Comparison of ENCODE assay signal across 7 mouse cellular contexts in genomic region chr8:123628253-123628967, GRCm38 (mm10). TPM values are rescaled to one million over a fixed set of nuclear protein-coding genes. Genes with fewer than 3 reads are reported as not detected.
DNase-seq lines count a peak whose midpoint lies in the region; ATAC-seq and TF ChIP-seq lines count a peak whose summit lies in the region.

No protein-coding gene starts in this region.

- WGBS in heart, embryonic 10.5 days: 5% methylated on average over 8 of the region's 8 CpGs
- 1% methylated on average over 8 of the region's 8 CpGs for WGBS in kidney, adult 2 months
- WGBS in lung, embryonic 15.5 days: 2% methylated on average over 8 of the region's 8 CpGs

- TF ChIP-seq POLR2A in kidney, adult 2 months (IDR thresholded peaks at IDR 0.05; ENCODE audit: low read depth, low read length): no peak

- ATAC-seq in lung, embryonic 15.5 days (ENCODE audit: borderline replicate concordance, extremely low read depth, low FRiP score, low TSS enrichment): no peak
- ATAC-seq in neutrophil, adult 5-6 weeks (ENCODE audit: extremely low read depth, insufficient number of reproducible peaks, low FRiP score, poor library complexity, severe bottlenecking): 0 out of 2 replicates have a peak, but pooled peaks have one; percentile 16

- peak overlapping the region; percentile 51 for H3K4me2 ChIP-seq in lung, embryonic 15.5 days

- no peaks in the 10 kb centered on the region for H3K9me3 ChIP-seq in E14TG2a.4 (ENCODE audit: low read length)
- H3K9me3 ChIP-seq in heart, embryonic 10.5 days: no peaks in the 10 kb centered on the region
- H3K9me3 ChIP-seq in lung, embryonic 15.5 days: no peaks in the 10 kb centered on the region

- H3K4me3 ChIP-seq in E14TG2a.4 (replicated peaks; ENCODE audit: low read length): peak overlapping the region; percentile 73
- peak overlapping the region; percentile 51 for H3K4me3 ChIP-seq in heart, embryonic 10.5 days
- peak overlapping the region; percentile 6; the same call in 1 of the 2 replicates for H3K4me3 ChIP-seq in kidney, adult 2 months (ENCODE audit: insufficient read depth, low read depth, low read length)
- H3K4me3 ChIP-seq in lung, embryonic 15.5 days: peak overlapping the region; percentile 28

- no peak overlapping the region for H3K9ac ChIP-seq in lung, embryonic 15.5 days

- peak; percentile 96 for TF ChIP-seq CTCF in E14TG2a.4 (conservative IDR thresholded peaks at IDR 0.05; ENCODE audit: low read length)
- peak; percentile 87 for TF ChIP-seq CTCF in kidney, adult 2 months (conservative IDR thresholded peaks at IDR 0.05; ENCODE audit: insufficient read depth, insufficient read length, low read depth, low read length)

- peak; percentile 46 for DNase-seq in T-cell, adult 2 months (ENCODE audit: low spot score)
- DNase-seq in embryo, embryonic 10 days (ENCODE audit: low spot score): peak; percentile 79
- no peak for DNase-seq in heart, embryonic 10.5 days (ENCODE audit: low spot score)
- peak; percentile 69 for DNase-seq in kidney, adult 2 months

- peaks cover 20% of the 10 kb centered on the region for H3K4me1 ChIP-seq in E14TG2a.4 (replicated peaks; ENCODE audit: low read depth, low read length)
- peaks cover 16% of the 10 kb centered on the region for H3K4me1 ChIP-seq in heart, embryonic 10.5 days
- H3K4me1 ChIP-seq in kidney, adult 2 months (ENCODE audit: control insufficient read depth, insufficient read depth, low read length): no peaks in the 10 kb centered on the region; the same call in 1 of the 2 replicates
- H3K4me1 ChIP-seq in lung, embryonic 15.5 days: peaks cover 9% of the 10 kb centered on the region

- no peak overlapping the region for H3K27ac ChIP-seq in heart, embryonic 10.5 days
- H3K27ac ChIP-seq in kidney, adult 2 months (ENCODE audit: insufficient read depth, low read depth, low read length): no peak overlapping the region
- H3K27ac ChIP-seq in lung, embryonic 15.5 days: no peak overlapping the region

- H3K36me3 ChIP-seq in E14TG2a.4 (ENCODE audit: insufficient read depth, low read length): no peaks in the 10 kb centered on the region
- no peaks in the 10 kb centered on the region for H3K36me3 ChIP-seq in heart, embryonic 10.5 days
- no peaks in the 10 kb centered on the region for H3K36me3 ChIP-seq in kidney, adult 2 months (ENCODE audit: control insufficient read depth, insufficient read depth, low read length)
- H3K36me3 ChIP-seq in lung, embryonic 15.5 days: no peaks in the 10 kb centered on the region

- H3K27me3 ChIP-seq in E14TG2a.4 (ENCODE audit: insufficient read depth, low read length): peaks cover 46% of the 10 kb centered on the region
- H3K27me3 ChIP-seq in heart, embryonic 10.5 days (ENCODE audit: insufficient read depth, poor library complexity, severe bottlenecking): peaks cover 50% of the 10 kb centered on the region
- H3K27me3 ChIP-seq in kidney, adult 2 months (replicated peaks; ENCODE audit: control insufficient read depth, insufficient read depth, low read length): 0 out of 2 replicates have a peak, but pooled peaks cover 1% of the 10 kb centered on the region
- H3K27me3 ChIP-seq in lung, embryonic 15.5 days: peaks cover 43% of the 10 kb centered on the region

RNA-seq across cellular contexts. Expression of gene Rhou, which starts 25.3 kb away (rescaled TPM):
- 13.0 and 16.7 TPM in 2 replicates for polyA plus RNA-seq in heart, embryonic 10.5 days (2016; fragmentation: Nextera tagmentation; extraction: Ambion mirVana)
- polyA plus RNA-seq in kidney, adult 2 months (2012; rRNA removed): 3.4 and 4.6 TPM in 2 replicates
- polyA plus RNA-seq in lung, embryonic 15.5 days (2015; fragmentation: Nextera tagmentation; extraction: Ambion mirVana): 7.9 and 9.3 TPM in 2 replicates
- 2.7 and 3.7 TPM in 2 replicates for total RNA-seq in neutrophil, adult 5-6 weeks (2017)

Comparison
In these comparisons a context has a peak if more than half of its experiments do, and no peak if none do; other contexts are left out.
1. H3K4me3 ChIP-seq: peak in every context shown above with its lines; median percentile 73 in E14TG2a.4; 51 in heart, embryonic 10.5 days; 28 in lung, embryonic 15.5 days; 6 in kidney, adult 2 months.